Mouse (Mus musculus) CH12.LX (cell line): ENCODE data around the gene Trp63. TPM values are rescaled to one million over a fixed set of nuclear protein-coding genes. Genes with fewer than 3 reads are reported as not detected.

Source experiments
- DNase-seq: peaks from one replicate; pipeline ENCODE4 v3.0.0-alpha.2; 2013; ENCODE audit errors: extremely low read depth
- H3K27ac ChIP-seq: 2 replicates; pipeline ENCODE4 v1.5.1; 2012; ENCODE audit warnings: low read depth, mild to moderate bottlenecking, control low read depth, moderate library complexity; ENCODE audit not compliant: insufficient read depth
- H3K27me3 ChIP-seq: replicated peaks from 2 replicates; pipeline ENCODE3; 2012; ENCODE audit warnings: inconsistent platforms
- H3K36me3 ChIP-seq, 2 experiments: replicated peaks in 1 of 2; 2 replicates each; pipeline versions ENCODE3 to v1.6.1; 2012; ENCODE audit warnings: inconsistent platforms in 1 of 2, low read length in 1 of 2, mild to moderate bottlenecking in 1 of 2, mixed read lengths in 1 of 2, moderate library complexity in 1 of 2; ENCODE audit not compliant: control insufficient read depth in 1 of 2, insufficient read depth in 1 of 2
- H3K4me1 ChIP-seq, 2 experiments: 2 replicates each; pipeline ENCODE4 v1.6.1; 2012; ENCODE audit warnings: inconsistent platforms in 1 of 2, moderate library complexity in 1 of 2; ENCODE audit not compliant: insufficient read depth in 2 of 2, control insufficient read depth in 1 of 2
- H3K4me2 ChIP-seq: 2 replicates; pipeline ENCODE4 v1.6.1; 2012; ENCODE audit warnings: low read depth, mild to moderate bottlenecking, control low read depth; ENCODE audit not compliant: poor library complexity, insufficient read depth, severe bottlenecking
- H3K4me3 ChIP-seq, 3 experiments: fragments of 150-350 bp in 1 of 3; sonication (generic) in 1 of 3; replicated peaks in 1 of 3; 2 replicates each; pipeline versions ENCODE3 to v1.5.1; 2011 to 2012; ENCODE audit warnings: low read depth in 2 of 3, low read length in 2 of 3, mild to moderate bottlenecking in 2 of 3, moderate library complexity in 2 of 3, control low read depth in 1 of 3, improper control_type of control experiment in 1 of 3, inconsistent platforms in 1 of 3, mixed read lengths in 1 of 3; ENCODE audit not compliant: poor library complexity in 1 of 3
- H3K79me2 ChIP-seq: replicated peaks from 2 replicates; pipeline ENCODE4 v1.6.1; 2012; ENCODE audit warnings: mild to moderate bottlenecking, moderate library complexity; ENCODE audit not compliant: control insufficient read depth, poor library complexity, insufficient read depth, severe bottlenecking; ENCODE audit errors: extremely low read depth
- H3K9ac ChIP-seq: 2 replicates; pipeline ENCODE4 v1.6.1; 2012; ENCODE audit warnings: low read depth, mild to moderate bottlenecking, control low read depth, moderate library complexity; ENCODE audit not compliant: insufficient read depth
- H3K9me3 ChIP-seq: replicated peaks from 2 replicates; pipeline ENCODE3; 2012; ENCODE audit warnings: low read length, inconsistent platforms, mixed read lengths
- CHD2 ChIP-seq: IDR thresholded peaks from 2 replicates; pipeline ENCODE4 v1.6.1; 2011; ENCODE audit warnings: low read length, improper control_type of control experiment
- CTCF ChIP-seq, 2 experiments: IDR thresholded peaks in 1 of 2; conservative IDR thresholded peaks in 1 of 2; 2 replicates each; pipeline ENCODE4 v1.5.1; 2011 to 2012; ENCODE audit warnings: low read depth in 2 of 2, low read length in 2 of 2, improper control_type of control experiment in 1 of 2, inconsistent platforms in 1 of 2, mild to moderate bottlenecking in 1 of 2, moderate library complexity in 1 of 2
- E2F4 ChIP-seq: IDR thresholded peaks from 2 replicates; pipeline ENCODE4 v1.6.1; 2011; ENCODE audit warnings: low read depth, low read length, improper control_type of control experiment; ENCODE audit not compliant: insufficient replicate concordance
- ELF1 ChIP-seq: IDR thresholded peaks from 2 replicates; pipeline ENCODE4 v1.6.1; 2014; ENCODE audit warnings: low read depth, mild to moderate bottlenecking, inconsistent platforms, low read length, improper control_type of control experiment
- EP300 ChIP-seq: IDR thresholded peaks from 2 replicates; pipeline ENCODE4 v1.6.1; 2011; ENCODE audit warnings: low read length, improper control_type of control experiment
- GABPA ChIP-seq: IDR thresholded peaks from 2 replicates; pipeline ENCODE4 v1.6.1; 2012; ENCODE audit warnings: low read depth, low read length, improper control_type of control experiment, inconsistent platforms; ENCODE audit not compliant: insufficient replicate concordance
- IRF4 ChIP-seq: IDR thresholded peaks from 2 replicates; pipeline ENCODE4 v1.6.1; 2014; ENCODE audit warnings: low read depth, mild to moderate bottlenecking, inconsistent platforms, low read length, improper control_type of control experiment
- MEF2A ChIP-seq: IDR thresholded peaks from 2 replicates; pipeline ENCODE4 v1.6.1; 2014; ENCODE audit warnings: low read depth, mild to moderate bottlenecking, inconsistent platforms, low read length, improper control_type of control experiment, borderline replicate concordance
- NRF1 ChIP-seq: IDR thresholded peaks from 2 replicates; pipeline ENCODE4 v1.6.1; 2014; ENCODE audit warnings: low read depth, mild to moderate bottlenecking, inconsistent platforms, low read length, improper control_type of control experiment, moderate library complexity
- POLR2A ChIP-seq: IDR thresholded peaks from 2 replicates; pipeline ENCODE4 v1.6.1; 2011; ENCODE audit warnings: low read depth, mild to moderate bottlenecking, improper control_type of control experiment, low read length
- POLR2AphosphoS2 ChIP-seq: IDR thresholded peaks from 2 replicates; pipeline ENCODE4 v1.6.1; 2011; ENCODE audit warnings: low read depth, low read length, improper control_type of control experiment
- RCOR1 ChIP-seq: conservative IDR thresholded peaks from 2 replicates; pipeline ENCODE4 v1.6.1; 2012; ENCODE audit warnings: low read depth, mild to moderate bottlenecking, inconsistent platforms, low read length, improper control_type of control experiment
- TCF12 ChIP-seq: IDR thresholded peaks from 2 replicates; pipeline ENCODE4 v1.6.1; 2014; ENCODE audit warnings: low read depth, mild to moderate bottlenecking, inconsistent platforms, low read length, improper control_type of control experiment
- UBTF ChIP-seq: IDR thresholded peaks from 2 replicates; pipeline ENCODE4 v1.6.1; 2012; ENCODE audit warnings: low read depth, mild to moderate bottlenecking, inconsistent platforms, low read length, improper control_type of control experiment, moderate library complexity
- USF1 ChIP-seq: IDR thresholded peaks from 2 replicates; pipeline ENCODE4 v1.6.1; 2014; ENCODE audit warnings: low read depth, mild to moderate bottlenecking, inconsistent platforms, low read length, improper control_type of control experiment
- ZKSCAN1 ChIP-seq: IDR thresholded peaks from 2 replicates; pipeline ENCODE4 v1.6.1; 2012; ENCODE audit warnings: low read depth, inconsistent platforms, low read length, improper control_type of control experiment, borderline replicate concordance
- ZMIZ1 ChIP-seq: IDR thresholded peaks from 2 replicates; pipeline ENCODE4 v1.6.1; 2012; ENCODE audit warnings: low read depth, mild to moderate bottlenecking, inconsistent platforms, low read length, improper control_type of control experiment
- ZNF384 ChIP-seq: IDR thresholded peaks from 2 replicates; pipeline ENCODE4 v1.6.1; 2012; ENCODE audit warnings: low read depth, low read length, improper control_type of control experiment, inconsistent platforms
- dilution Hi-C: fragments of 300-500 bp; cut with MboI; formaldehyde crosslinking; loops from 2 replicates; pipeline ENCODE4 v1.14.3; 2020; ENCODE audit warnings: low sequenced_read_pairs; ENCODE audit not compliant: extremely low pct_unique_long_range_greater_than_20kb, extremely low pct_ligation_motif_present
- in situ Hi-C: fragments of 300-500 bp; cut with MboI; formaldehyde crosslinking; loops from 3 replicates; pipeline ENCODE4 v1.14.3; 2019; ENCODE audit warnings: low sequenced_read_pairs, low pct_ligation_motif_present, low pct_unique_long_range_greater_than_20kb, mixed read lengths
- polyA plus RNA-seq: library from polyadenylated mRNA; unstranded; fragments of >175 nt; gene quantifications from 2 replicates; pipeline ENCODE4 v1.2.1, GENCODE M21; 2012; ENCODE audit warnings: low read depth; ENCODE audit not compliant: insufficient read length
- total RNA-seq, 2 experiments: library from RNA; depleted of rRNA; stranded (reverse); fragments of 300-350 nt in 1 of 2; fragments of >200 nt in 1 of 2; gene quantifications; 2 replicates each; pipeline ENCODE4 v1.2.3; 2012 to 2014

Gene Trp63
- total and polyA plus RNA-seq, 3 experiments = 10.5 to 28.0 (median 20.6) TPM

DNA sequence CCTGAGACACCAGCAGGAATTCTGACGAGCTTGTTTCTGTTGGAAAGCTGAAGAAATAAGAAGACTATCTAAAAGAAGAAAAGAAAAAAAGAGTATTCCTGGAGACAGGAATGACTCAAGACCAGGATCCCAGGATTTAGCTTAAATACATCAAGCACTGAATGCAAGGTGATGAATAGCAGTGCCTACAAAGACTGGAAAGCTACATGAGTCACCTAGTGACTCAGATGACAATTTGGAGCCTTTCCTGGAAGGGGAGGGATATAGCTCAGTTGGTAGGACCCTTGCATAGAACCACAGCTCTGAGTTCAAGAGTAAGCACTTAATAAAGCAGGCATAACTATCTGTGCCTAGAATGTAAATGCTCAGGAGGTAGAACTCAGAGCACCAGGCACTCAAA is 93.9 kb downstream of the Trp63 start:
- no peak overlapping the region for H3K4me3 ChIP-seq
- DNase-seq = no peak
- H3K36me3 ChIP-seq = peaks cover 16 to 69% of the 10 kb centered on the region in 2 experiments
- H3K4me2 ChIP-seq = no peak overlapping the region
- dilution Hi-C loops (no loop called here), in situ Hi-C loops (no loop called here)
- no peaks in the 10 kb centered on the region for H3K9me3 ChIP-seq
- no peak overlapping the region for H3K9ac ChIP-seq
- TF ChIP-seq ZMIZ1 = no peak
- TF ChIP-seq UBTF = no peak
- TF ChIP-seq GABPA = no peak
- no peak for TF ChIP-seq POLR2A
- TF ChIP-seq CTCF (conservative IDR thresholded peaks at IDR 0.05 in 1 of 2, IDR thresholded peaks at IDR 0.05 in 1 of 2; ENCODE audit: low read depth in 2 of 2, low read length in 2 of 2) = no peak
- no peak for TF ChIP-seq POLR2AphosphoS2
- TF ChIP-seq NRF1 = no peak
- TF ChIP-seq, all 38 proteins: peak for 0
- Histone ChIP-seq H3K27me3 (no peaks in the 10 kb centered on the region), H3K79me2 (no peaks in the 10 kb centered on the region; the same call in 1 of the 2 replicates), H3K27ac (no peak overlapping the region), H3K4me1 (peaks cover 2 to 15% of the 10 kb centered on the region in 2 experiments; a peak in 2 of 4 replicates)

DNA sequence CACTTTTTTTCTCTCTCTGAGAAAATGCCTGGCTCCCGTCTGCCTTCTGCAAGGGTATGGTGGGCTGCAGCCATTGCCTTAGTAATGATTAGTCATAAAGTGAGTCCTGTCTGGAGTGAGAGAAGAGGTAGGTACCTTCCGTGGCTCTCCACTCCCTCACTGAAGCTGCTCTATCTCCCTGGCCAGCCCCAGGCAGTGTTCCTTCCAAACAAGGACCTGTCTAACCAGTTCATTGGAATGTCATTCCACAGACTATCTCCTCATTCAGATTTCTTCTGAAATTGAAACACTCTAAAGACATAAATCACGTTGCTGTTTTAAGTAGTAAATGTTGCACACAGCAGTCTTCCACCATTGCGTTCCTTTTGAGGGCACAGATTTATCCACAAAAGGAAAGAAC is 96.4 kb downstream of the Trp63 start:
- Histone ChIP-seq H3K9me3 (no peaks in the 10 kb centered on the region), H3K4me2 (no peak overlapping the region), H3K79me2 (no peaks in the 10 kb centered on the region), H3K27ac (no peak overlapping the region), H3K9ac (no peak overlapping the region), H3K4me1 (peaks cover 2 to 20% of the 10 kb centered on the region in 2 experiments; a peak in 2 of 4 replicates), H3K4me3 (no peak overlapping the region), H3K36me3 (peaks cover 11 to 59% of the 10 kb centered on the region in 2 experiments), H3K27me3 (no peaks in the 10 kb centered on the region)
- in situ Hi-C loops = no loop called here
- DNase-seq = no peak
- TF ChIP-seq ZNF384 (no peak), TCF12 (no peak), IRF4 (no peak), ELF1 (no peak), ZKSCAN1 (no peak), USF1 (no peak), EP300 (no peak), MEF2A (no peak), RCOR1 (no peak), E2F4 (no peak), CHD2 (no peak)
- dilution Hi-C loops = no loop called here
